Mouse (Mus musculus) heart, adult 18-20 months (tissue): ENCODE measurements at regions not wholly inside any gene's neighbourhood (a gene's known extent, or its start where the extent isn't known, plus 50 kb on each side); places are given as distances from the start of the nearest gene placed in this dataset.
A peak's percentile ranks its signal among the peaks of the same experiment; 100 is the strongest.

ENCODE experiments used
- DNase-seq, 2 experiments: peaks; one replicate each; pipeline ENCODE4 v3.0.0; 2021 to 2022; ENCODE audit warnings: mixed read lengths in 1 of 2

GRCm38 (mm10) chrX:82741478-82741877, 207.2 kb upstream of the Dmd start:
- DNase-seq = no peak

DNA sequence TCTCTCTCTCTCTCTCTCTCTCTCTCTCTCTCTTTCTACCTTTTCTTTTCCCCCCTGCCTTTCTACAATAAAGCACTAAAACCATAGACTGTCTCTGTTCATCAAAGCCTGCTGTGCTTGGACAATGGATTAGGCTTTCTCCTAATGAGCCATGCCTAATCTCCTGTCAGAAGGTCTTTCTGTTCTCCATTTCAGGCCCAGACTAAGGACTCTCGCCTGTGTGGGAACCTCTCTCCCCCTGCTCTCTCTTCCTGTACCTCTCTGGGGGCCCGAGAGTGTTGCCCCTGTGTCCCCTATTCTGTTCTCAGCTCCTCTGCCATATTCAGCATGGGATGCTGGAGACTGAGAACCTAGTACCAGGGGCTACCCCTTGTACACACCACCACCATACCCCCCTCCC, 184.5 kb upstream of the Dmd start:
- no peak for DNase-seq

DNA sequence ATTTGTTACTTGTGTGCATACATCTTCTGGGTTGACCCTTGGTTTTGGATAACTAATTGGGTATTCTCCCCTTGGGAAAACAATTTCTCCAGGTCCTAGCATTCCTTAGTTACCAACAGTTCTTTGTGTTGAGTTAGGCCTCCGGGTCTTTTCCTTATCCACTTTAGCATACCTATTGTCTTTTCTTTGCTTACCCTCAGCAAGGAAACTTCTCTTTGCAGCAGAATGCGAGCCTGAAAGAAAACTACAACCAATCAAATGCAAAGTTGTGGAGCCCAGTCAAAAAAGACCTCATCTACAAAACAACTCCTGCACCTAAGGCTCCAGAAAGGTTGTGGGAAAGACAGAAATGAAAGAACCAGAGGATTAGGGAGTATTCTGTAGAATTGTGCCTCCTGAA, 139.5 kb upstream of the Dmd start:
- no peak for DNase-seq

- DNase-seq = peak in 1 of 2 experiments; percentile 5
These were observed 134.1 kb upstream of the Dmd start for GRCm38 (mm10) chrX:82814618-82815017.

DNA sequence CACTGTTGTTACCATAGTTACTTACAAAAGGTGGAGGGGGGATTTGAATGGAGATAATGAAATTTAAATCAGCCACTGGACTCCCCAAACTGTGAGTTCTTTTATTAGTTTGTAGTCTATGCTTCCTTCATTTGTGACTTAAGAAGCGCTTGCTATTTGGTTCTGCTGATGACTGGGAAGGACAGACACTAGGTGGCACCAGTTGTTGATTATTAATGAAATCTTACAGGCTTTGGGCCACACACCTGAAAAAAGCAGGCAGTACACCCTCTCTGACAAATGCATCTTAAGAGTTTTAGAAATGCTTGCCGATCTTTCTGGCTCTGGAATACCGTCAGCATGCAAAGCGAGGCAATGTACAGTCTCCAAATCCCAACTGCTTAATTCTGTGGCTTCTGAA, 131.6 kb upstream of the Dmd start:
- DNase-seq = peak in 1 of 2 experiments; percentile 19

DNA sequence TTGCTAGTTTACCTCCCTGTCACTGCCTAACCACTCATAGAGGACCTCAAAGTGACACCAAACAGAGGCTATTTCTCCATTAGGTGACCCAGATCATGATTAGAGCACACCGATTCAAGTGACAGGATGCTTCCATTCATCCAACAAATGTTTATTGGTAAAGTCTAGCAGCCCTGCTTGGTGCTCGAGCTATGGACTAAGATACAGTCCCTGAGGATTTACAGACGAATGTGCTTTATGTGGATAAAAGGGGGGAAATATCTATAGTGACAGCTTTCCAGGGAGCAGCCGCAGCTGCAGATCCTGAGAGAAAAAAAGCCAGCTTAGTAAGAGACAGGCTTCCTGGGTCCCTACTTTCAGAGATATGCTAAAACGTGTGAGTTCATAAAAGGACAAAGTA, 125.1 kb upstream of the Dmd start:
- DNase-seq = no peak

DNA sequence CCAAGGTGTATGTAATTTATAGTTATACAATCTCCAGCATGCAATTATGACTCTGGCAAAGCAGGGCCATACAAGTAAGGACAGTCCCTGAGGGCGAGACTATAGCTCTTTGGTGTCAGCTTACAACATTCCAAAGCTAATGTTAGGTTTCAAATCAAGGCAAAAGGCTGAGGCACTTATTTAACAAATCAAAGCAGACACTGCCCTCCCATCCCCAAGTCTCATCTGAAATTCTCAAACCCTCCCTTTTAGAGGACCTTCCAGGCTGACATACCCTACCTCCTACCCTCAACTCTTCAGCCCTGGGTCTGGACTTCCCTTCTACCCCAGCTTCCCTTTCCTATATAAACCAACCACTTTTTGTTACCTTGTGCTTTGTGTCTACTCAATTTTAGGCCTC, 82.6 kb upstream of the Dmd start:
- DNase-seq = no peak
